Comparison of ENCODE assay signal across 8 mouse cellular contexts in the genomic region with DNA sequence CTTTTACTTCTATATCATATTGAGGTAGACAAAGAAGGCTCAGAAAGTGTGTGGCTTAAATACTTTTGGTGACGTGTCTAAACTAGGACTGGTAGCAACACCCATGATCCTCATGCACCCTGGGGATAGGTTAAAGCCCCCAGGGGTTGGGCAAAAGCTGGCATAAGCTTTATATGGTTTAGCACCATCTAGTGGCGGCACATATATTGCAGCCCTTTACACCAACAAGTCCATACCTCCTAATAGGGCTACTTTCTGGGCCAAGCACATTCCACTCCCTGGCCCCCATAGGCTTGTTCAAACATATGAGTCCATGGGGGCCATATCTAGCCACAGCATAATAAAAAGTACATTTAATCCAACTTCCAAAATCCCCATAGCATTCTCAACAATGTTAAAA. TPM values are rescaled to one million over a fixed set of nuclear protein-coding genes. Genes with fewer than 3 reads are reported as not detected.
A peak's percentile ranks its signal among the peaks of the same experiment; 100 is the strongest.
DNase-seq lines count a peak whose midpoint lies in the region; ATAC-seq and TF ChIP-seq lines count a peak whose summit lies in the region.
"Not testable (repeated sequence)": the region's sequence is repeated elsewhere in the genome, so short reads cannot be mapped to it uniquely, and the experiment has no call there.

No protein-coding gene starts in this region.

- POLR2A ChIA-PET in Patski (lab: Charles Lee), result not testable (repeated sequence)

- intact Hi-C loops in left cerebral cortex, adult 2 months (cut with DNase I), result not testable (repeated sequence)

- H3K27ac ChIP-seq in left cerebral cortex, adult 2 months, result not testable (repeated sequence)

- TF ChIP-seq CTCF in Patski (IDR thresholded peaks at IDR 0.05), result peak; percentile 51
- peak; percentile 31 for TF ChIP-seq CTCF in left cerebral cortex, adult 2 months (IDR thresholded peaks at IDR 0.05)

- in situ Hi-C loops in Patski (cut with MboI; ENCODE audit: low pct_unique_long_range_greater_than_20kb), result not testable (repeated sequence)

- CTCF ChIA-PET in Patski (lab: Charles Lee), result not testable (repeated sequence)

- not testable (repeated sequence) for H3K4me3 ChIP-seq in left cerebral cortex, adult 2 months

- not testable (repeated sequence) for ATAC-seq in Patski
- ATAC-seq in megakaryocyte, adult 5-6 weeks (ENCODE audit: poor library complexity, severe bottlenecking), result peak; percentile 63

- DNase-seq in CD4-positive, CD25-positive, alpha-beta regulatory T cell, adult 2 months (ENCODE audit: low read depth, low spot score), result peak; percentile 73
- not testable (repeated sequence) for DNase-seq in Patski (ENCODE audit: low read depth, low spot score); left cerebral cortex, adult 2 months (ENCODE audit: extremely low spot score in 1 of 2, low spot score in 2 of 2)
- DNase-seq in c-Kit-positive CD71-positive TER-119-negative erythroid progenitor cells, embryonic 14.5 days (ENCODE audit: low read depth), result peak; percentile 13
- peak; percentile 32 for DNase-seq in heart, postnatal 4 days
- DNase-seq in spleen, postnatal 36 days (ENCODE audit: low spot score in 2 of 2), result peak; percentile 27 to 52
- peak; percentile 85 for DNase-seq in thymus, postnatal 4 days

- not testable (repeated sequence) for H3K27me3 ChIP-seq in Patski

RNA-seq across cellular contexts. Expression of gene Zfp873, which starts 43.1 kb away (rescaled TPM):
- 6.9 TPM for polyA plus RNA-seq in Patski (2021)
- total RNA-seq in heart, postnatal 4 days (2021), result 10 to 100 TPM; 10.9 to 11.8 TPM
- 10 to 100 TPM; 10.7 to 11.5 TPM for total RNA-seq in left cerebral cortex, adult 2 months (2021)
- total RNA-seq in megakaryocyte, adult 5-6 weeks (2015), result 7.4 and 8.4 TPM in 2 replicates
- total RNA-seq in megakaryocyte, adult 5-6 weeks (2017), result 4.8 and 5.1 TPM in 2 replicates
